In genomic region chr7:122219315-122219801, GRCm38 (mm10) we compare ENCODE assay signal across 9 mouse cellular contexts. TPM values are rescaled to one million over a fixed set of nuclear protein-coding genes. Genes with fewer than 3 reads are reported as not detected.
DNase-seq lines count a peak whose midpoint lies in the region; ATAC-seq and TF ChIP-seq lines count a peak whose summit lies in the region.
"Had no signal": no experiment of that assay in that cellular context is flagged by ENCODE, and none has a peak within 500 bp of the region (broad histone marks: within the 10 kb centered on the region; RNA-seq: fewer than 3 reads in every experiment).

TSS of gene Chp2 (plus strand) at chr7:122219496.

- H3K27ac ChIP-seq in forebrain, embryonic 13.5 days, result no peak within 1 kb of the TSS
- peak within 1 kb of the TSS; percentile 32 for H3K27ac ChIP-seq in testis, adult 2 months (ENCODE audit: control insufficient read depth, insufficient read depth, low read depth, low read length)

- no peaks in the 10 kb centered on the region; the same call in 1 of the 2 replicates for H3K9me3 ChIP-seq in forebrain, embryonic 13.5 days (replicated peaks)

- H3K4me2 ChIP-seq in forebrain, embryonic 13.5 days, result peak within 1 kb of the TSS; percentile 43

- H3K36me3 ChIP-seq in forebrain, embryonic 13.5 days (ENCODE audit: poor library complexity, severe bottlenecking), result no peaks in the 10 kb centered on the region
- H3K36me3 ChIP-seq in testis, adult 2 months (ENCODE audit: control insufficient read depth, insufficient read depth, low read length), result no peaks in the 10 kb centered on the region

- TF ChIP-seq POLR2A in testis, adult 2 months (IDR thresholded peaks at IDR 0.05; ENCODE audit: control insufficient read depth, low read depth, low read length), result peak; percentile 38

- no peak for ATAC-seq in forebrain, embryonic 13.5 days
- ATAC-seq in megakaryocyte progenitor cell, adult 5-6 weeks (replicated peaks; ENCODE audit: poor library complexity), result 0 out of 2 replicates have a peak, but pooled peaks have one; percentile 6
- ATAC-seq: Patski had no signal

- WGBS in forebrain, embryonic 13.5 days, result 34% methylated on average over 20 of the region's 20 CpGs

- H3K4me1 ChIP-seq in forebrain, embryonic 13.5 days, result peaks cover 7% of the 10 kb centered on the region
- H3K4me1 ChIP-seq in testis, adult 2 months (ENCODE audit: control insufficient read depth, insufficient read depth, low read length), result peaks cover 7% of the 10 kb centered on the region

- peak; percentile 11 for DNase-seq in adrenal gland, adult 8-10 months
- DNase-seq in heart, postnatal 25 days (ENCODE audit: low spot score), result peak; percentile 44
- peak; percentile 43 to 59 for DNase-seq in kidney, postnatal 4 days
- no peak for DNase-seq in cerebellum, postnatal 25 days
- DNase-seq in cerebellum, adult 11 months, result no peak

- TF ChIP-seq CTCF in testis, adult 2 months (IDR thresholded peaks at IDR 0.05; ENCODE audit: control insufficient read depth, insufficient read depth, insufficient replicate concordance, low read depth, low read length), result no peak

- no peaks in the 10 kb centered on the region for H3K27me3 ChIP-seq in forebrain, embryonic 13.5 days
- no peaks in the 10 kb centered on the region for H3K27me3 ChIP-seq in testis, adult 2 months (ENCODE audit: control insufficient read depth, insufficient read depth, low read length)

- peak within 1 kb of the TSS; percentile 3; the same call in 1 of the 2 replicates for H3K4me3 ChIP-seq in forebrain, embryonic 13.5 days
- peak within 1 kb of the TSS; percentile 10 for H3K4me3 ChIP-seq in testis, adult 2 months (ENCODE audit: control insufficient read depth, low read depth, low read length)

- intact Hi-C loops in heart, postnatal 25 days (cut with DNase I), result no loop called here

- no peak within 1 kb of the TSS; the same call in 1 of the 2 replicates for H3K9ac ChIP-seq in forebrain, embryonic 13.5 days

RNA-seq across cellular contexts. Expression of gene Chp2, which starts in this region (rescaled TPM):
- 1 to 10 TPM; 1.2 to 4.5 (median 2.4) TPM for total RNA-seq in adrenal gland, adult 8-10 months (2022)
- 0.22 and 0.67 TPM in 2 replicates for polyA plus RNA-seq in forebrain, embryonic 13.5 days (2015; fragmentation: Nextera tagmentation; extraction: Ambion mirVana)
- total RNA-seq in heart, postnatal 25 days (2021), result 1 to 10 TPM; 2.5 to 3.0 TPM
- not detected in 2 replicates for total RNA-seq in megakaryocyte progenitor cell, adult 5-6 weeks (2015)
- total RNA-seq in megakaryocyte progenitor cell, adult 5-6 weeks (2017), result not detected in 2 replicates
- polyA plus RNA-seq in testis, adult 2 months (2012; rRNA removed), result 9.2 and 13.4 TPM in 2 replicates
- polyA plus RNA-seq: Patski had no signal

Comparison
In these comparisons a context has a peak if more than half of its experiments do, and no peak if none do; other contexts are left out.
1. Peak in ATAC-seq in megakaryocyte progenitor cell, adult 5-6 weeks; RNA of the gene not detected or under 1 TPM.
2. DNase-seq: peak in adrenal gland, adult 8-10 months (single experiment), heart, postnatal 25 days (single experiment) and kidney, postnatal 4 days (2 of 2); none in cerebellum, postnatal 25 days (0 of 2) and cerebellum, adult 11 months (single experiment).